Mouse (Mus musculus): Measurements from ENCODE around the gene Cav1. TPM values are rescaled to one million over a fixed set of nuclear protein-coding genes. Genes with fewer than 3 reads are reported as not detected.

The Cav1 gene
- polyA plus RNA-seq, 2 experiments = 94.5 to 172 TPM

DNA sequence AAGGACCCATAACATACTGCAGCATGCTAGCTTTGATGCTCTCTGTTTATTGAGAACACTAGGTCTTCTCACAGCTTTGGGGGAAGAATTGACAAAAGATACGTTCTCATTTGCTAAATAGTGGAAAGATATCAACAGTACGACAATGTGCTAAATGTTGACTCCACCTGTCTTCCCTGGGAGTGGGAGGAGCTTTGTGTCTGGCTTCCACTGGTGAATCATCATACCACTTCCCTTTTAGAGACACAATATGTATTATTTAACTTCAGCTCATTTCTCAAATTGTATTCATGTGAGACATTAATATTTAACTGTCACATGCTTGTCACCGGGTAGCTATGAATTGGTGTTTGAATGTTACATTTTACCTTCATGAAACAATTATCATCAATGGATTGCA lies 22.3 kb upstream of the Cav1 start:
- no peaks in the 10 kb centered on the region for H3K9me3 ChIP-seq (ENCODE audit: control insufficient read depth, low read length)

DNA sequence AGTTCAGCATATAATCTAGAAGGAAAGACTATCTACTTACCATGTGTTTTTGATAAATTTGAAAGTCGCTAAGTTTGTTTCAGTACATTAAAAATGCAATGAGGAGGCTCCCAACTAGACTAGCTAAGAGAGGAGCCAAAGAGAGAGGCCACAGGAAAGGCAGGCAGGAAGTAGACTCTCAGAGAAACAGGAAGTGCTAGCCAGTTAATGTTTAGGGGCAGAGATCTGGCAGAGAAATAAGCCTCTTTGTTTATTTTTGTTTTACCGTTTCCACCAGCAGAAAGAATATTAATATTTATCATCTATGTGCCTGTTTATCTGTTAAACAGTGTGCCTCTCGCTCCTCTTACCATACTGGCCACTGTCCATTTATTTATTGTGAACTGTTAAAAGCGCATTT lies 19.8 kb upstream of the Cav1 start:
- no peaks in the 10 kb centered on the region for H3K27me3 ChIP-seq (ENCODE audit: control insufficient read depth, insufficient read depth, low read length)
- no peak for ATAC-seq (ENCODE audit: low FRiP score, low read depth)
- H3K4me1 ChIP-seq (ENCODE audit: control insufficient read depth, insufficient read depth, low read length) = peaks cover 2% of the 10 kb centered on the region; the same call in 1 of the 2 replicates
- no peak overlapping the region for H3K9ac ChIP-seq (ENCODE audit: low read depth, low read length, severe bottlenecking)
- no peak overlapping the region for H3K4me3 ChIP-seq (replicated peaks; ENCODE audit: low read length)
- 74% methylated on average over 4 of the region's 4 CpGs for WGBS
- H3K36me3 ChIP-seq (ENCODE audit: control insufficient read depth, insufficient read depth, low read length) = no peaks in the 10 kb centered on the region
- no peak overlapping the region for H3K27ac ChIP-seq (replicated peaks; ENCODE audit: low read depth, low read length)
- no peaks in the 10 kb centered on the region for H3K9me3 ChIP-seq (ENCODE audit: control insufficient read depth, low read length)
- no peak overlapping the region for H3K4me2 ChIP-seq (replicated peaks; ENCODE audit: low read depth, low read length, severe bottlenecking)
- DNase-seq (ENCODE audit: low spot score) = no peak
- TF ChIP-seq POLR2A (IDR thresholded peaks at IDR 0.05; ENCODE audit: borderline replicate concordance, extremely low read depth, insufficient read depth, insufficient read length) = no peak

More for the DNA sequence above, 22.3 kb upstream of the Cav1 start:
- H3K27ac ChIP-seq (replicated peaks; ENCODE audit: low read depth, low read length) = no peak overlapping the region
- 85% methylated on average over 3 of the region's 3 CpGs for WGBS
- no peak overlapping the region for H3K4me3 ChIP-seq (replicated peaks; ENCODE audit: low read length)
- no peak for ATAC-seq (ENCODE audit: low FRiP score, low read depth)
- H3K4me2 ChIP-seq (replicated peaks; ENCODE audit: low read depth, low read length, severe bottlenecking) = no peak overlapping the region
- no peak for DNase-seq (ENCODE audit: low spot score)
- H3K27me3 ChIP-seq (ENCODE audit: control insufficient read depth, insufficient read depth, low read length) = no peaks in the 10 kb centered on the region
- no peak for TF ChIP-seq POLR2A (IDR thresholded peaks at IDR 0.05; ENCODE audit: borderline replicate concordance, extremely low read depth, insufficient read depth, insufficient read length)
- H3K36me3 ChIP-seq (ENCODE audit: control insufficient read depth, insufficient read depth, low read length) = no peaks in the 10 kb centered on the region
- H3K4me1 ChIP-seq (ENCODE audit: control insufficient read depth, insufficient read depth, low read length) = peaks cover 4% of the 10 kb centered on the region; the same call in 1 of the 2 replicates
- no peak overlapping the region for H3K9ac ChIP-seq (ENCODE audit: low read depth, low read length, severe bottlenecking)

- no peaks in the 10 kb centered on the region for H3K9me3 ChIP-seq (ENCODE audit: control insufficient read depth, low read length)
- ATAC-seq (ENCODE audit: low FRiP score, low read depth) = no peak
- H3K4me1 ChIP-seq (ENCODE audit: control insufficient read depth, insufficient read depth, low read length) = no peaks in the 10 kb centered on the region
- H3K4me2 ChIP-seq (replicated peaks; ENCODE audit: low read depth, low read length, severe bottlenecking) = no peak overlapping the region
- H3K36me3 ChIP-seq (ENCODE audit: control insufficient read depth, insufficient read depth, low read length) = no peaks in the 10 kb centered on the region
- no peak overlapping the region for H3K27ac ChIP-seq (replicated peaks; ENCODE audit: low read depth, low read length)
- H3K9ac ChIP-seq (ENCODE audit: low read depth, low read length, severe bottlenecking) = no peak overlapping the region
- H3K4me3 ChIP-seq (replicated peaks; ENCODE audit: low read length) = no peak overlapping the region
- no peaks in the 10 kb centered on the region for H3K27me3 ChIP-seq (ENCODE audit: control insufficient read depth, insufficient read depth, low read length)
- no peak for DNase-seq (ENCODE audit: low spot score)
- 65% methylated on average over 5 of the region's 5 CpGs for WGBS
- TF ChIP-seq POLR2A (IDR thresholded peaks at IDR 0.05; ENCODE audit: borderline replicate concordance, extremely low read depth, insufficient read depth, insufficient read length) = no peak
Measured at GRCm38 (mm10) chr6:17295116-17295515, 11.0 kb upstream of the Cav1 start.

- H3K4me2 ChIP-seq (replicated peaks; ENCODE audit: low read depth, low read length, severe bottlenecking) = peak overlapping the region; percentile 92
- peak overlapping the region; percentile 55 for H3K27ac ChIP-seq (replicated peaks; ENCODE audit: low read depth, low read length)
- no peaks in the 10 kb centered on the region for H3K9me3 ChIP-seq (ENCODE audit: control insufficient read depth, low read length)
- H3K4me3 ChIP-seq (replicated peaks; ENCODE audit: low read length) = peak overlapping the region; percentile 50
- no peaks in the 10 kb centered on the region for H3K36me3 ChIP-seq (ENCODE audit: control insufficient read depth, insufficient read depth, low read length)
- H3K27me3 ChIP-seq (ENCODE audit: control insufficient read depth, insufficient read depth, low read length) = peaks cover 10% of the 10 kb centered on the region; the same call in 1 of the 2 replicates
- H3K4me1 ChIP-seq (ENCODE audit: control insufficient read depth, insufficient read depth, low read length) = peaks cover 6% of the 10 kb centered on the region
- no peak for TF ChIP-seq POLR2A (IDR thresholded peaks at IDR 0.05; ENCODE audit: borderline replicate concordance, extremely low read depth, insufficient read depth, insufficient read length)
- WGBS = 0% methylated on average over 18 of the region's 19 CpGs
- DNase-seq (ENCODE audit: low spot score) = no peak
- ATAC-seq (ENCODE audit: low FRiP score, low read depth) = peak; percentile 41; the same call in 1 of the 2 replicates
- peak overlapping the region; percentile 62 for H3K9ac ChIP-seq (ENCODE audit: low read depth, low read length, severe bottlenecking)
Measured at GRCm38 (mm10) chr6:17306602-17307325, 629 bp downstream of the Cav1 start.

- Histone ChIP-seq H3K9ac (ENCODE audit: low read depth, low read length, severe bottlenecking) (peak overlapping the region; percentile 62; the same call in 1 of the 2 replicates), H3K27me3 (ENCODE audit: control insufficient read depth, insufficient read depth, low read length) (peaks cover 10% of the 10 kb centered on the region; the same call in 1 of the 2 replicates), H3K27ac (replicated peaks; ENCODE audit: low read depth, low read length) (no peak overlapping the region), H3K9me3 (ENCODE audit: control insufficient read depth, low read length) (no peaks in the 10 kb centered on the region), H3K36me3 (ENCODE audit: control insufficient read depth, insufficient read depth, low read length) (no peaks in the 10 kb centered on the region), H3K4me1 (ENCODE audit: control insufficient read depth, insufficient read depth, low read length) (peaks cover 6% of the 10 kb centered on the region), H3K4me3 (replicated peaks; ENCODE audit: low read length) (peak overlapping the region; percentile 50), H3K4me2 (replicated peaks; ENCODE audit: low read depth, low read length, severe bottlenecking) (peak overlapping the region; percentile 92)
- ATAC-seq (ENCODE audit: low FRiP score, low read depth) (peak; percentile 75), DNase-seq (ENCODE audit: low spot score) (peak; percentile 51)
- WGBS = under 1% methylated on average over 28 of the region's 31 CpGs
- no peak for TF ChIP-seq POLR2A (IDR thresholded peaks at IDR 0.05; ENCODE audit: borderline replicate concordance, extremely low read depth, insufficient read depth, insufficient read length)
Measured at GRCm38 (mm10) chr6:17307461-17308115, 1.5 kb downstream of the Cav1 start.

Data from limb, embryonic 14.5 days (tissue).